Mouse (Mus musculus) myocyte (in vitro differentiated cells): Measurements from ENCODE around the gene Fto. TPM values are rescaled to one million over a fixed set of nuclear protein-coding genes. Genes with fewer than 3 reads are reported as not detected.

ENCODE experiments used
- H3K27me3 ChIP-seq: one replicate; pipeline ENCODE4 v1.6.1; 2011; ENCODE audit not compliant: control insufficient read depth, insufficient read depth, insufficient read length
- H3K36me3 ChIP-seq: one replicate; pipeline ENCODE4 v1.6.1; 2011; ENCODE audit not compliant: control insufficient read depth, insufficient read depth
- H3K4me2 ChIP-seq: one replicate; pipeline ENCODE4 v1.6.1; 2011; ENCODE audit warnings: low read depth, control low read depth
- H3K4me3 ChIP-seq: one replicate; pipeline ENCODE4 v1.5.1; 2011; ENCODE audit warnings: mild to moderate bottlenecking, control low read depth, moderate library complexity
- H3K79me2 ChIP-seq: one replicate; pipeline ENCODE4 v1.6.1; 2011; ENCODE audit not compliant: control insufficient read depth, insufficient read depth
- H3ac ChIP-seq: one replicate; pipeline ENCODE4 v1.6.1; 2011; ENCODE audit not compliant: control insufficient read depth, insufficient read length
- CEBPB ChIP-seq: IDR thresholded peaks from 2 replicates; pipeline ENCODE4 v1.6.1; 2011; ENCODE audit warnings: mild to moderate bottlenecking, moderate library complexity; ENCODE audit not compliant: poor library complexity, insufficient read depth, severe bottlenecking
- E2F4 ChIP-seq: IDR thresholded peaks from one replicate; pipeline ENCODE4 v1.6.1; 2011; ENCODE audit warnings: mild to moderate bottlenecking, control low read depth, moderate library complexity; ENCODE audit not compliant: insufficient read depth
- MAX ChIP-seq: IDR thresholded peaks from one replicate; pipeline ENCODE4 v1.6.1; 2011; ENCODE audit warnings: low read depth, mild to moderate bottlenecking, control low read depth
- MYOD1 ChIP-seq, 3 experiments: IDR thresholded peaks; one replicate each; pipeline ENCODE4 v1.6.1; 2011; ENCODE audit warnings: control low read depth in 2 of 3, low read depth in 2 of 3, mild to moderate bottlenecking in 2 of 3, moderate library complexity in 1 of 3; ENCODE audit not compliant: insufficient read length in 2 of 3, control insufficient read depth in 1 of 3
- MYOG ChIP-seq, 3 experiments: IDR thresholded peaks; one replicate each; pipeline ENCODE4 v1.6.1; 2011; ENCODE audit warnings: control low read depth in 2 of 3, low read depth in 2 of 3, mild to moderate bottlenecking in 2 of 3; ENCODE audit not compliant: insufficient read length in 2 of 3, control insufficient read depth in 1 of 3, insufficient read depth in 1 of 3
- POLR2A ChIP-seq: IDR thresholded peaks from one replicate; pipeline ENCODE4 v1.6.1; 2011; ENCODE audit warnings: low read depth, mild to moderate bottlenecking, control low read depth, moderate library complexity; ENCODE audit not compliant: insufficient read length
- POLR2AphosphoS2 ChIP-seq: IDR thresholded peaks from one replicate; pipeline ENCODE4 v1.6.1; 2011; ENCODE audit warnings: low read depth, control low read depth; ENCODE audit not compliant: insufficient read length
- REST ChIP-seq: IDR thresholded peaks from one replicate; pipeline ENCODE4 v1.6.1; 2011; ENCODE audit warnings: mild to moderate bottlenecking, control low read depth, moderate library complexity; ENCODE audit not compliant: insufficient read depth, insufficient read length
- SRF ChIP-seq: IDR thresholded peaks from one replicate; pipeline ENCODE4 v1.6.1; 2011; ENCODE audit warnings: low read depth; ENCODE audit not compliant: control insufficient read depth, insufficient read length
- TCF12 ChIP-seq: IDR thresholded peaks from one replicate; pipeline ENCODE4 v1.6.1; 2011; ENCODE audit warnings: mild to moderate bottlenecking, control low read depth; ENCODE audit not compliant: poor library complexity, insufficient read depth, severe bottlenecking
- TCF3 ChIP-seq: IDR thresholded peaks from one replicate; pipeline ENCODE4 v1.6.1; 2011; ENCODE audit warnings: low read depth, control low read depth; ENCODE audit not compliant: insufficient read length
- USF1 ChIP-seq: IDR thresholded peaks from one replicate; pipeline ENCODE4 v1.6.1; 2011; ENCODE audit warnings: low read depth, mild to moderate bottlenecking, control low read depth, moderate library complexity
- polyA plus RNA-seq: library from polyadenylated mRNA; unstranded; fragments of >200 nt; fragmentation: generic; extraction: Trizol; gene quantifications from one replicate; pipeline ENCODE4 v1.2.1, GENCODE M21; 2012; ENCODE audit warnings: missing spikeins

Fto gene
- polyA plus RNA-seq, 1 experiment, result 74.1 TPM

GRCm38 (mm10) chr8:91363272-91363860 is 50.0 kb downstream of the Fto start:
- Histone ChIP-seq H3ac (no peak overlapping the region), H3K36me3 (no peaks in the 10 kb centered on the region), H3K27me3 (no peaks in the 10 kb centered on the region), H3K4me3 (no peak overlapping the region), H3K79me2 (peaks cover 65% of the 10 kb centered on the region), H3K4me2 (no peak overlapping the region)
- TF ChIP-seq USF1 (no peak), CEBPB (no peak), REST (no peak), POLR2A (no peak), MYOG (IDR thresholded peaks at IDR 0.05; ENCODE audit: control insufficient read depth in 1 of 3, insufficient read depth in 1 of 3, insufficient read length in 2 of 3, low read depth in 2 of 3) (no peak), POLR2AphosphoS2 (no peak), E2F4 (no peak), TCF12 (no peak), TCF3 (no peak), MAX (no peak), SRF (no peak), MYOD1 (IDR thresholded peaks at IDR 0.05; ENCODE audit: control insufficient read depth in 1 of 3, insufficient read length in 2 of 3, low read depth in 2 of 3) (no peak)

GRCm38 (mm10) chr8:91364216-91364615 is 50.9 kb downstream of the Fto start:
- Histone ChIP-seq H3K4me2 (peak overlapping the region; percentile 36), H3K27me3 (no peaks in the 10 kb centered on the region), H3K79me2 (peaks cover 65% of the 10 kb centered on the region), H3ac (no peak overlapping the region), H3K4me3 (no peak overlapping the region), H3K36me3 (no peaks in the 10 kb centered on the region)
- TF ChIP-seq MYOD1 (IDR thresholded peaks at IDR 0.05; ENCODE audit: control insufficient read depth in 1 of 3, insufficient read length in 2 of 3, low read depth in 2 of 3) (peak in 2 of 3 experiments; percentile 44 to 82), MYOG (IDR thresholded peaks at IDR 0.05; ENCODE audit: control insufficient read depth in 1 of 3, insufficient read depth in 1 of 3, insufficient read length in 2 of 3, low read depth in 2 of 3) (peak in 1 of 3 experiments; percentile 78), SRF (no peak)

- Histone ChIP-seq H3K36me3 (no peaks in the 10 kb centered on the region), H3K4me3 (no peak overlapping the region), H3ac (no peak overlapping the region), H3K4me2 (no peak overlapping the region), H3K79me2 (peaks cover 69% of the 10 kb centered on the region), H3K27me3 (no peaks in the 10 kb centered on the region)
- TF ChIP-seq SRF (no peak), POLR2AphosphoS2 (no peak), E2F4 (no peak), TCF12 (no peak), MAX (no peak), REST (no peak), USF1 (no peak), CEBPB (no peak)
These were observed 52.5 kb downstream of the Fto start for GRCm38 (mm10) chr8:91365804-91366203.

GRCm38 (mm10) chr8:91370899-91371298 is 57.6 kb downstream of the Fto start:
- no peak overlapping the region for H3K4me3 ChIP-seq
- H3K79me2 ChIP-seq, result peaks cover 43% of the 10 kb centered on the region
- TF ChIP-seq MAX (no peak), MYOG (IDR thresholded peaks at IDR 0.05; ENCODE audit: control insufficient read depth in 1 of 3, insufficient read depth in 1 of 3, insufficient read length in 2 of 3, low read depth in 2 of 3) (no peak), E2F4 (no peak), REST (no peak), SRF (no peak), POLR2AphosphoS2 (no peak), POLR2A (no peak), MYOD1 (IDR thresholded peaks at IDR 0.05; ENCODE audit: control insufficient read depth in 1 of 3, insufficient read length in 2 of 3, low read depth in 2 of 3) (no peak), USF1 (no peak)
- H3K4me2 ChIP-seq, result no peak overlapping the region
- no peaks in the 10 kb centered on the region for H3K27me3 ChIP-seq
- no peak overlapping the region for H3ac ChIP-seq
- H3K36me3 ChIP-seq, result no peaks in the 10 kb centered on the region

GRCm38 (mm10) chr8:91371995-91372394 is 58.7 kb downstream of the Fto start:
- Histone ChIP-seq H3K79me2 (peaks cover 38% of the 10 kb centered on the region), H3K27me3 (no peaks in the 10 kb centered on the region), H3ac (no peak overlapping the region), H3K4me2 (no peak overlapping the region), H3K4me3 (no peak overlapping the region), H3K36me3 (no peaks in the 10 kb centered on the region)
- no peak for TF ChIP-seq USF1
- TF ChIP-seq POLR2A, result no peak
- no peak for TF ChIP-seq CEBPB
- TF ChIP-seq TCF3, result no peak
